Mouse (Mus musculus): ENCODE data around the gene Prss30.

Gene Prss30

DNA sequence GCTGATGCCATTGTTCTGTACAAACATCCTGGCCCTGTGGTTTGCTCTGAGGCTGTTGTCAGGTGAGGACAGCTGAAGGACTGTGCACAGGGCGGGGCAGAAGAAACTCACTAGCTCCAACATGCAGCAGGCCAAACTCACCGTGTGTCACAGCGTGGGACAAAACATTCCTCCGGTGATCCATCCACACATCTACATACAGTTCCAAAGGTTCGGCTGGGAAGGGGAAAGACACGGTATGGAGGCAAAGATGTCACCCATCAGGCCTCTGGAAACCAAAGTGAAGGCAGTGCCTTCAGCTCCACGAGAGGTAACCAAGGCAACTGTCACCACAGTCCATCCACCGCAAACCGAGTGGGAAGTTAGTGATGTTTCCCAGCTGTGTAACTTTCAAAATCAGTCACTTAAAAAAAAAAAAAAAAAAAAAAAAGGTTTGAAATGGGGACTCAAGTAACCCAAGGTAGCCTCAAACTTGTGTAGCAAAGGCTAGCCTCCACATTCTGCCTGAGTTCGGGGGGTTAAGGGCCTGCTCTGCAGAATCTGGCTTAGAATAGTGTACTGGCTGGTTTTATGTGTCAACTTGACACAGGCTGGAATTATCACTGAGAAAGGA, at the start of gene Prss30:
Gene Prss30 (minus strand): TSS at position 270 of the 613 bp plus-strand sequence.
- CTCF ChIA-PET: no interaction called here

DNA sequence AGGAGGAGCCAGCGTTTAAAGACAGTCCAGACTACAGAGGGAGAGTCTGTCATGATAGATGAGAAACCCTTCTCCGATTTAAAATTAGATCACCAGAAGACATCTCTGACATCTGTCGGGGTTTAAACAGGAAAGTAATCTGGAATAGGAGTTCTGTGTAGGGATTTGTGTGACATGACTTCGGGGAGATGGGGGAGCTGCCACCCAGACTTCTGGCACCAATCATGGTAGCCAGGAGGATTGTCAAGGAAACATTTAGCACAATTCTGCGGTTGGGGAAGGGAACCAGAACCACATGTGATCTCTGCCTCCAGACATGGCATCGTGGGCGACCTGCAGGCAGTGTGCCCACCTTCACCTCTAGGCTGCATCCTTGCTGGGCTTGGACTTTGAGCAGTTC, 49.1 kb upstream of the Prss30 start:
- CTCF ChIA-PET: no interaction called here

DNA sequence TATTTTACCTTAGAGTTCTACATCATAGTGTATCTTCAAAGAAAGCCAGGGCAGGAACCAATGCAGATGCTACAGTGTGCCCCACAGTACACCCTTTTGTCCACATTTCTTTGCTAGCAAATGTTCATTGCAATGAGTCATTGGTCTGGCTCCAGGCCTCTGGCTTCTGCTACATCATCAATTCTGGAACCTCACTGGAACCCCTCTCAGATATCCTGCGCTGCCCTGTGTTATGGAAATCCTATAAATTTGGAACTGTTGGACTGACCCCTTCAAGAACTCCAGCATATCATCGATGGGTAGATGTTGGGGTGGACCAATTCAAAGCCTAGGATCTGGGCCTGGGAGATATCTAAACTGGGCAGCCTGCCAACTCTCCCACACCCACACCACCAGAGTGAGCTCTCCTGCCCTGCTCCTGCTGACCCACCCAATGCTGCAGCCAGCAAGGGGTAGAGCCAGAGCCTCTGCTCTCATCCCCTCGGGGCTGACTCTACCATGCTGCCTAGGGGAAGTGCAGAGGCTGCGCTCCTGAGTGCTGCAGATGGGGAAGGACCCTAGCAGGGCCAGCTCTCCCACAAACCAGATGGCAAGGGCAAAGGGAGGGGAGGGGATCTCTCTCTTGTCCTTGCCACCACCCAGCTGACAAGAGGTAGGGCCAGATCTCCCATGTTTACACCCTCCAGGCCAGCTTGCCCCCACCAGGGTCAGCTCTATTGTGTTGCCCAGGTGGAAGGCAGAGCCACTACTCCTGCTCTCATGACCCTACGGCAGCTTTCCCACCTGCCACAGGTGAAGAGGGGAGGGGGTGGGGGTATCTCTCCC, 41.2 kb upstream of the Prss30 start:
- CTCF ChIA-PET: no interaction called here

DNA sequence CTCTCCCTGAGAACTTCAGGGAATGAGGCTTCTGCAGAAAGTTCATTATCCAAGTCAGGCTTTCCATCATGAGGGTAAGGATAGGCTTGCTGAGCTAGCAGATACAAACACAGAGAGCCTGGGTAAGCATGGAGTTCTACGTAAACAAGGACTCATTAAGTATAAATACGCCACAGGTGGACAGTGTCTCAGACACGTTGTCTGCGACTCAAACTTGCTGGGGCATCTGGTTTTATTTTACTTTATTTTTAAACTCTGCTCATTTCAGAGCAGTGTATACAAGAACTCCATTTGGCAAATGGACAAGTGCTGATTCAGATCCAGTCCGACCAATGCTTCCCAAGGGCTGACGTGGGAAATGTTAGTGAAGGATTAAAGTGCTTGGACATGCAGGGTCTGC, 40.3 kb upstream of the Prss30 start:
- CTCF ChIA-PET: no interaction called here

DNA sequence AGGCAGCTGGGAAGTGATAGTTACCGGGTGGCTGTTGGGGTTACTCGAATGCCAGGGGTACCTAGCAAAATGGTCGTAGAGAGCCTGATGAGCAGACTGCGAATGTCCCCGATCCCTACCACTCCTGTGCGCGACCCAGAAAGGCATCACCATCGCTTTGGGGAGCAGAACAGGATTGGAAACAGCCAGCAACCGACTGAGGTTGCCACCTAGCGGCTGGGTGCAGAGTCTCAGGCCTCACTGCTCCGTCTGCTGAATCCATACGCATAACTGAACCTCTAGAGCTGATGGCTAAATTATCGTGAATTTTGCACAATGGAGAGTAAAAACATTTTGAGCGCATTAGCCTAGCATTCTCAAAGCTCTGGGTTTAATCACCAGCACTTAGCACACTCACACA, 35.4 kb upstream of the Prss30 start:
- CTCF ChIA-PET: no interaction called here

DNA sequence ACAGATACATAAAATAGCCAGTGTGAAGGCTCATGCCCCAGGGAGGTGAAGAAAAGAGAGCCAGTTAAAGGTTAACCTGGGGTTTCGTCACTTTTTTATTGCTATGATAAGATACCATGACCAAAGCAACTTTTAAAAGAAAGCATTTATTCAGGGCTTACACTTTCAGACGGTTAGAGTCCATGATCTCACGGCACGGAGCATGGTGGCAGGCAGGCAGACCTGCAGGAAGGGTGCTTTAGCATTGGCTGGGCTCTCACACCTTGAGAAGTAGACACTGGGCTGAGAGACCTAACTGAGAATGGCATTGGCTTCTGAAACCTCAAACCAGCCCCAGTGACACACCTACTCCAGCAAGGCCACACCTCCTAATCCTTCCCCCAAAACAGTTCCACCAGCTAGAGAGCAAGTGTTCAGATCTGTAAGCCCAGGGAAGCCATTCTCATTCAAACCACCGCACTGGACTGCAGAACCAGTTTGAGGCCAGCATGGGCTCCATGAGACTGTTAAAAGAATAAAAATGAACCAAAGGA, 34.1 kb upstream of the Prss30 start:
- CTCF ChIA-PET: no interaction called here

DNA sequence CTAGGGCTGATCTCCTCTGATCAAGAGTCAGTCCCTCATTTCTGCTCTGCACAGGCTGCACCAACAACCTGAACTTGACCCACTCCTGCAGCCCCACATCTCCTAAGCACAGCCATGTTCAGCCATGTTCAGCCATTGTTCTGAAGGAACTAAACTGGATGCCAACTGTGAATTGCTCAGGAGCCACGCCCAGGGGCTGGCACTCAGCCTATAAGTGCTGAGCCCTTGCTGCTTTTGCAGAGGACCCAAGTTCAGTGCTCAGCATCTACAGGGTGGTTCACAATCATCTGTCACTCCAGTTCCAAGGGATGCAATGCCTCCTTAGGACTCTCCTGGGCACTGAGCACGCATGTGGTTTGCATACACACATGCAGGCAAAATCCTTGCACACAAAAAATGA, 32.6 kb upstream of the Prss30 start:
- CTCF ChIA-PET: no interaction called here

DNA sequence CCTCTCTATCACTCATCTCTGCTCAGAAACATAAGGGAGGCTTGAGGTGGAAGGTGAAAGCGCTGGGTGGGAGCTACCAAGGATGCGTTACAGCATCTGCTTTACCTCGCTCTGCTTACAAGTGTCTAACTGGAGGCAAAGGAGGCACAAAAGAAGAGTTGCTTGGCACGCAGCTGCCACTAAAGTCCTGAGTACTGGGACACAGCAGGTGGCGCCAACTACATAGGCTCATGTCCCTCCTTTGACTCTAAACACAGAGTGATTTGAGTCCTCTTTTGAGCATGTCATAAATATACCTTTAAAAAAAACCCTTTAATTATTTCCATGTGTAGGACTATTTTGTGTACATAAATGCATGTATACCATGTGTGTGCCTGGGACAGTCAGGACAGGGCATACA, 29.3 kb upstream of the Prss30 start:
- CTCF ChIA-PET: interaction anchor here (1.3 kb wide), 1 partner anchor 15 kb away, joined by 3 read pairs; no protein-coding TSS in a partner anchor

DNA sequence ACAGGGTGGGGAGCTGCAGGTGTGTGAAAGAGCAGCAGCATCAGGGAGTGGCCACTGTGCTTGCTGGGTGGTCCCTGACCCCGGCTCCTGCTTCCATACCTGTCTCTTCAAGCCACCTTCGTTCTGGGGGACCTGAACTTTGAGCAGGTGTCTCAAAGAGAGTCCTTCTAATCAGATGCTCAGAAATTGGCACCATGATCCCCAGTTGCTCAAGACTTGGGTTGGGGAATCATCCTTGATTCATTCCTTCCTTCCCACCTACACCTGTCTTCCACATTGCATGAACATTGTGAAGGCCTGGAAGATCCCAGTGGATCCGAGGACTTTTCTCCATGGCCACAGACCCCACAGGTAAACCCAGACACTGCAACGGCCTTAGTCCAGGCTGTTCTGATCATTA, 27.7 kb upstream of the Prss30 start:
- CTCF ChIA-PET: interaction anchor here (1.3 kb wide), 1 partner anchor 14 kb away, joined by 3 read pairs; no protein-coding TSS in a partner anchor

DNA sequence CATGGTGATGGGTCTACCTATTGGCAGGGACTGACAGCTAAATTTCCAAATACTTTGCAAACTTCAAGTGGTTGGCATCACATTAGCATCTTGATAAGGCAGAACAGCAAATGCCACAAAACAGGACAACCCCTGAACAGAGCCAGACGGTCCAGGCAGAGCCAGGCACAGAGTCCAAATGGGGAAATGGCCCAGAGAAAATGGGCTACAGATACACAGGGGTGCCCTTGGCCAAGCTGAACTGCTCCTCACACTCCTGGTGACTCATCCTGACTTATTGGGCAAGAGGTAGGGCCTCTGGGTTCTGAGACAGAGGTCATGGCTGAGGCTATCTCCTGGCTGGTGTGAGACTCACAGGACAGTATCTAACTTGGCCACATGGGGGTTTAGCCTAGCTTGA, 27.0 kb upstream of the Prss30 start:
- CTCF ChIA-PET: no interaction called here

DNA sequence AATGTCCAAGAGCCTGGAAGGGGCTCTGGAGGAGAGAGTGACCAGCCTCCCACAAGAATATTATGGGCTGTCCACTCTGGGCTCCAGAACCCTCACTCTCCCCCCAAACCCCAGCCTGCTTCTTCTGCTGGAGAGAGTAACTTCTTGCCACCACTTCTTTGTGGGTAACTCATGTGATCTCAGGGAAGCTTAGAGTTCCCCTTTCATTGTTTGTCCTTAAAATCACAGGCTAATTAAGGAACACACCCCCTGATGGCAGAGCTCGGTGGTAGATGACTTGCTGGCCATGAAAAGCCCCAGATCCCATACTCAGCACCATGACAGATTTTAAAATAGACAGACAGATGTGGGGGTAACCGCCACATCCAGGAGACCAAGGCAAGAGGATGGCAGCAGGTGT, 26.6 kb upstream of the Prss30 start:
- CTCF ChIA-PET: no interaction called here

DNA sequence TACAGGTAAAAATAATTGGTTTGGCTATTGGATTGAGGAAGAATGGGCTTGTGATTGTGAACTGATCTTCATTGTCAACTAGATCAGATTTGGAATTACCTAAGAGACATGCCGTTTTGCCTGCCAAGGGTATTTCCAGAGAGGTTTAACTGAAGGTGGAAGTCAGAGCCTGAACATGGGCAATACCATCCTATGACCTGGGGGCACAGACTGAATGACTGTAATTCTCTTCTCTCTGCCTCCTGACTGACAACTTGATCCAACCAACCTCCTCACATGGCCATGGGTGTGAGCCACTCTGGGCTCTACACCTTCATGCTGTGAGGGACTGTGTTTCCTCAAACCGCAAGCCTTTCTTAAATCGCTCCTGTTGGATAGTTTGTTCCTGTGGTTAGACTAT, 24.7 kb upstream of the Prss30 start:
- CTCF ChIA-PET: no interaction called here

DNA sequence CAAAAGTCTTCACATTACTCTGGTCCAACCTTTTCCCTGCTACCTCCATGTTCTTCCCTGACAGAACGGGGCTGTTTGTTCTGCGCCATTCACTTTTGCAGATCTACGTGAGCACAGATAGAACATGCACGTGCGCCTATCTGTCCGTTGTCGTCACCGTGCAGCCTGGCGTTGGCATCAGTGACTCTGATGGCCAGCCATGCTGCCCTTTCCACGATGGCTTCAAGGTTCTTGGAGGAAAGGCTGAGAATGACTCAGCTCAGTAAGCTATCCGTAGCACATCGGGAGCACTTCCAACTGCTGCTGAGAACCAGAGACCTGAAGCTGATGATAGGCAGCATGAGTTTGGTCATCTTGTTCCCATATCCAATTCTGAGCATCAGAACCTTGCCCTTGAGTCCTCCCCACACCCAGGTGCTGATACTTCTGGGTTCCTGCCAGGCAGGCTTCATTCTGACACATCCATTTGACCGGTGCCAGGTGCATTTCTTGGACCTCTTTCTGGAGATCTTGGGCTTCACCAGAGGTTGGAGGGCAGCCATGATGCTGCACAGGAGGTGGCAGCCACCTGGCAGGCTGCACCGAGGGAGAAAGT, 23.8 kb upstream of the Prss30 start:
- CTCF ChIA-PET: no interaction called here

DNA sequence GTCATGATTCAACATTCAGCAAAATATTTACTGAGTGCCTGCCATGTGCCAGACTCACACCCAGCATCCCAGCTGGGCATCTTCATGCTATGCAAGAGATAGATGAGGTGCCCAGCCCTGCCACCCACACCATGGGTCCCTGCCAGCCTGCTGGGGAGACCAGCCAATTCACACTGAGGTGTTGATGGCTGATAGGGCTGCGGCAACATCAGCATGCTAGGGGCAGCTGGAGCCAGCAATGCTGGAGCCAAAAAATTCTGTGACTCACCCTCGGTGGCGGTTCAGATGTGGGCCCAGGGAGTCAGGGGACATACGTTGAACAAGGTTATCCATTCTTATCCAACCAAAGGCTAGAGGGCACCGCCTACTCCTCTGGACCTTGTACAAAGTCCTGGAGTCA, 20.0 kb upstream of the Prss30 start:
- CTCF ChIA-PET: no interaction called here

DNA sequence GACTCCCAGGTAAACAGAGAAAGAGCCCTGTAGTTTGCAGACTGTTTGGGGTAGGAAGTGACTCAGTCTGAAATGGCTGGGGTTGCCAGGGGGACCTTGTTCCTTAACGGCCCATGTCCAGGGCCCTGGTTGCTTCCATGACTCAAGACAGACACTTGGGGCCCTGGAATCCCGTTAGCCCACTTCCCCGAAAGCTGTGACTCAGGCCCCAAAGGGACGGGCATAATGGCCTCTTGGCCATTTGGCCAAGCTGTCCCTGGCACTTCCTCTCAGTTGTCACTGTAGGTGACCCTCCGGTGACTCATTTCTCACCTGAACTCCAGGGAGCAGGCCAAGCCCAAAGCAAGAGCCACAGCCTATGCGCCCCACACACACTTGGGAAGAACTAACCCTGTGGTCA, 18.0 kb upstream of the Prss30 start:
- CTCF ChIA-PET: no interaction called here

DNA sequence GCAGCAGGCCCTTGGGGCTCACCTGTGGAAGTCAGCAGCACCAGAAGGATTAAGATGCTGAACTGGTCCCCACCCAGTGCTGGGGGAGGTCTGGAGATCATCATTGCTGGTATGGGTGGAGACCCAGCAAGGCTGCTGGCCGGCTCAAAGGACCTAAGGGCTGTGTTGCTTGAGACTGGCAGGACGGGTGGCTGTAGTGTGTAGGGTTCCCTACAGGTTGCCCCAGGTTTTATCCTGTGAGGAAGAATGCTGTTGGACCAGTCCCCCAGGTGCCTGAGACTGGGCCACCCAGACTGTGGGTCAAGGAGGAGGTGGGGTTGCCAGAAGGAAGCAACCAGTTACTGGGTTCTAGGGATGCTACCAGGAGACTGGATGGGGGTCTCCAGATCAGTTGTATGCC, 17.5 kb upstream of the Prss30 start, which contains the start of gene Prss22:
Gene Prss22 (minus strand): TSS at position 200 of the 400 bp plus-strand sequence.
- CTCF ChIA-PET: no interaction called here

DNA sequence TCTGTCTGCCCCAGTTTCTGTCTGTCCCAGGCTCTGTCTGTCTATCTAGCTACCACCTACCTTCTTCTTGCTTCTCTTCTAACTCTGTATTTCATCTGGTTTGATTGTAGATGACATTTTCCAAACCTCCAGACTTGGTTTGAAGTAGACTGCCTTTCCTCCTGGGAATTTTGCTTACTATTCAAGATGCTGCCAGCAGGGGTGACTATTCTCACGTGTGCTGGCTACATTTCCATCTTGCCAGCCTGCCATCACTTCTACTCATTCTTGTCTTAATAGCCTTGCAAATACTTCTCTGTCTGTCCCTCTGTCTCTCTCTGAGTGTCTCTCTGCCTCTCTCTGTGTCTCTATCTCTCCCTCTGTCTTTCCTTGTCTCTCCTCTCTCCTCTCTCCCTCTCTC, 15.1 kb upstream of the Prss30 start:
- CTCF ChIA-PET: no interaction called here

DNA sequence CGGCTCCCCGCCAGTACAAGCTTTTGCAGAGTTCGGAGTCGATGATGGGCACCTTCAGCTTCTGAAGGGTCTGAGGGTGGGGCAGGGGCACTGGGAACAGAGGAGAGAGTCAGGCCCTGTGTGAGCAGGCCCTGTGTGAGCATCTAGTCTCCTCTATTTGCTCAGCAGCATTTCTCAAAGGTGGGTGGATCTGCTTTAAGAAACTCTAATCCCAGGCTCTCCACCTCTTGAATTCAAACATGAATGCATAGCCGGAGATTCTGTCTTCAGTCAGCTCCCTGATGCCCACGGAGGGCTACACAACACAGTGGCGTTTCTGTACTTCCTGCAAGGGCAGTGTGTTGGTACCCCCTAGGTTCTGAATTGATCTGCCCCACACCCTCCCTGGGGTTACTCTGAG, 14.3 kb upstream of the Prss30 start:
- CTCF ChIA-PET: interaction anchor here (1.0 kb wide), 1 partner anchor 14 kb away, joined by 3 read pairs; no protein-coding TSS in a partner anchor

DNA sequence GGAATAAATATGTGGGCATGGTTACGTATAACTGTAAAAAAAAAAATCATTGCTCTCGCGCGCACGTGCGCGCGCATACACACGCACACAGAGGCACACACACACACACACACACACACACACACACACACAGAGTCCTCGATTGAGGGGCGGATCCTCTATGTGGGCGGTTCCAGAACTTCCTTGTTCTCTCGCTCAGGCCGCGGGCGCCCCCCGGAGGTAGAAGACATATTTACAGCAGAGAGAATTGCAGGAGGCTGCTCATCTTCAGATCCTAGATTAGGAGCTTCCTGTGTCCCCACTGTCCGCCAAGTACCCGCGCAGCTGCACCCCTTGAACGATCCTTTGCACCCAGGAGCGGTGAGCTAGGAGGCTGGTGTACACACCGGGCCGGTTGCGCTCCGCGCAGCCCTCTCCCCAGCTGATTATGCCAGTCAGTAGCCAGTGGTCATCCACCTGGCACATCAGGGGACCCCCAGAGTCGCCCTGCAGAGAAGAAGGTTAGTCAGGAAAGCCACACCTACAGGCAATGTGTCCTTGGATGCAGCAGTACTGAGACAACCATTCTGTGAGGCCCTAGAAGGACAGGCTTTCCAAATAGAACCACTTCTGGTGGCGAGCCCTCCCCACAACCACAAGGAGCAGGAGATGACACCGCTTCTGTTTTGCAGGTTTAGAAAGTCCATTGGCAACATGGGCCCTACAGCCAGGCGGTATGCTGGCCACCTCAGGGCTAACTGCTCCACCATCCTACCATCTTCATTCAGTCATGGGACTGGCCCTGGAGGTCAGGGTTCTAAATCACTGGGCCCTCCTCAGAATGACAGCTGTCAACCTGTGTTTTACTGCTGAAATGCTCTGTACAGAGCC, 13.4 kb upstream of the Prss30 start:
- CTCF ChIA-PET: interaction anchor here (0.7 to 1.0 kb wide), 2 partner anchors 15 to 259 kb away, joined by 3 read pairs; no protein-coding TSS in a partner anchor

DNA sequence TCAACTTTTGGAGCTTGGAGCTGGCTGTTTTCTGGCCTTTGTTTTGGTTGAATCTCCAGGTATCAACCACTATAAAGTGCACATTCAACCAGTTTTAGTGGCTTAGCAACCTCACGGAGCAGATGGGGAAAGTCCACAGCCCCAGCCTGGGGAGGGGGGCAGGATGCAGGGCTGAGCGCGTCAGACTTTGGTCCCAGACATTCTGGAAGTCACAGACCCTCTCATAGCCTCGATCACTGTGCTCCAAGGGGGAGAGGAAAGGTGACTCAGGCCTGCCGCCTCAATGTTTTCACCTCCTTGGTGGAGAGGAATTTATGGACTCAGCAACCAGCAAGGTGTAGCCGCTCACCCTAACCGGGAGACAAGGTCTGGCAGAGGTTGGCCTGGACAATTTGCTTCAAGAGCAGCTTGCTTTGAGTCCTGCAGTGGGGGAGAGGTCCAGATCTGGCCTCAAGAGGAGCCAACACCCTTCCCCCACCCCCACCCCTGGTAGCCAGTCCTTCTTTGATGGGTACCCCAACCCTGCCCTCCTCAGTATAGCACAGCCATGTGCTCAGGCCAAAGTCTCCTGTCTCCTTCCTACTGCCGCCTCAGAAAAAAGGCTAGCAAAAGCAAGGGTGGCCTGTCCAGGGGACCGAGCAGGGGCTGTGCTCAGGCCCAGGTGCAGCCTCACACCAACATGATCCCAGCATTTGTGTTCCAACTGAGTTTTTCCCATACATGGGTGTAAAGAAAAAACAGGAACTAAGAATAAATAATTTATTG, 12.6 kb upstream of the Prss30 start:
- CTCF ChIA-PET: no interaction called here

DNA sequence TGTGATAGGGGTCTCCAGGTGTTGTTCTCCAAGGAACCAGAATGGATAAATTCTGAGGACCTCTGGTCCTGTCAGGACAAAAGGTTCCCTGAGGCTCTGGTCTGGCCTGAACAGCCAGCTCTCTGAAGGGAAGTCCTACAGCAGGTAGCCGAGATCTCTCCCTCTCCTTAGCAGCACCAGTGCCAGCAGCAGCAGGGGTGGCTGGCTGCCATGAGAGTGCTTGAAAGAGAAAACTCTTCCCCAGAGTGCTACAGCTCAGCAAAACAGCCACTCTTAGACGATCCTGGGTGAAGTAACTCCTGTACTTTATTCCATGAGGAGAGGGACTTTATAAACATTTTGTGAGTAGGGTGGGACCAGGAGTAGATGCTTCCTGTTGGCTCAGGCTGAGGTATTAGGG, 9.4 kb upstream of the Prss30 start:
- CTCF ChIA-PET: no interaction called here

Measured in spleen, embryonic (tissue).